Mouse (Mus musculus) cerebral cortex, adult 2 months (tissue): Measurements from ENCODE around the gene Ltv1.

Source experiments
- WGBS: fragments of 180-500 bp; shearing (Covaris S2); methylation state at CpG from one replicate; pipeline ENCODE4 v1.1.7; 2018; 5-methylcytosine and 5-hydroxymethylcytosine counted together

Ltv1 gene

DNA sequence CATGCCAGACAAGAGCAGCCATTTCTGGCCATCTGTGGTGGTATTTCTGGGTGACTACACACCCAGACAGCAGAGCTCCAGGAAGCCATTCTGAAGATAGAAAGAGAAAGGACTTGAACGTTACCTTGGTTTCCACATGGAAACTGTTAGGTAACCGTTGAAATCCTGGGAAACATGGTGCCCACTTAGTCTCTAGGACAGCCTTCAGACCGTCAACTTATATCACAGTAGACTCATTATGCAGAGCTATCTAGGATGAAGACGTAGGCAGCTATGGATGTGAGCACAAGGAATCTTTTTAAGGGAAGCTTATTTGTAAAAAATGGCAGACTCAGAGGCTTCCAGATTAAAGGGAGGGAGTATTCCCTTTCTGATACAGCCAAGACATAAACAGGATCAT lies 59.1 kb downstream of the Ltv1 start:
- WGBS: 68% methylated on average over 4 of the region's 4 CpGs
